Mouse (Mus musculus) MEL (cell line): Measurements from ENCODE around the gene Mtmr14. TPM values are rescaled to one million over a fixed set of nuclear protein-coding genes. Genes with fewer than 3 reads are reported as not detected.
A peak's percentile ranks its signal among the peaks of the same experiment; 100 is the strongest.

Experiments
- DNase-seq: peaks from one replicate; pipeline ENCODE4 v3.0.0; 2011; ENCODE audit warnings: low read depth, low spot score
- H3K27ac ChIP-seq: 2 replicates; pipeline ENCODE4 v1.5.1; 2012; ENCODE audit warnings: low read depth, mild to moderate bottlenecking, control low read depth, low read length, moderate library complexity; ENCODE audit not compliant: control insufficient read depth
- H3K27me3 ChIP-seq, 2 experiments: fragments of 150-350 bp in 1 of 2; sonication (generic) in 1 of 2; 2 replicates each; pipeline ENCODE4 v1.6.1; 2012; ENCODE audit warnings: low read length in 2 of 2, mild to moderate bottlenecking in 2 of 2, improper control_type of control experiment in 1 of 2, moderate library complexity in 1 of 2; ENCODE audit not compliant: insufficient read depth in 2 of 2, control insufficient read depth in 1 of 2
- H3K36me3 ChIP-seq, 2 experiments: 2 replicates each; pipeline ENCODE4 v1.6.1; 2012 to 2014; ENCODE audit warnings: low read length in 2 of 2, improper control_type of control experiment in 1 of 2, inconsistent platforms in 1 of 2, mild to moderate bottlenecking in 1 of 2; ENCODE audit not compliant: insufficient read depth in 2 of 2, control insufficient read depth in 1 of 2
- H3K4me1 ChIP-seq, 2 experiments: fragments of 150-350 bp in 1 of 2; sonication (generic) in 1 of 2; 2 replicates each; pipeline ENCODE4 v1.6.1; 2012; ENCODE audit warnings: low read length in 2 of 2, improper control_type of control experiment in 1 of 2, mild to moderate bottlenecking in 1 of 2; ENCODE audit not compliant: insufficient read depth in 2 of 2, control insufficient read depth in 1 of 2
- H3K4me3 ChIP-seq, 2 experiments: fragments of 150-350 bp in 1 of 2; sonication (generic) in 1 of 2; 2 replicates each; pipeline ENCODE4 v1.5.1; 2012; ENCODE audit warnings: low read depth in 2 of 2, low read length in 2 of 2, mild to moderate bottlenecking in 2 of 2, moderate library complexity in 2 of 2, control low read depth in 1 of 2, improper control_type of control experiment in 1 of 2; ENCODE audit not compliant: control insufficient read depth in 1 of 2, insufficient read depth in 1 of 2
- H3K79me2 ChIP-seq: 2 replicates; pipeline ENCODE4 v1.6.1; 2012; ENCODE audit warnings: mild to moderate bottlenecking, low read length, moderate library complexity; ENCODE audit not compliant: control insufficient read depth, poor library complexity, insufficient read depth
- H3K9ac ChIP-seq: 2 replicates; pipeline ENCODE4 v1.6.1; 2012; ENCODE audit warnings: low read depth, mild to moderate bottlenecking, control low read depth, low read length, moderate library complexity; ENCODE audit not compliant: control insufficient read depth, poor library complexity, severe bottlenecking
- H3K9me3 ChIP-seq: fragments of 150-350 bp; sonication (generic); replicated peaks from 2 replicates; pipeline ENCODE4 v1.6.1; 2012; ENCODE audit warnings: mild to moderate bottlenecking, low read length, improper control_type of control experiment, moderate library complexity; ENCODE audit not compliant: insufficient read depth
- BHLHE40 ChIP-seq: IDR thresholded peaks from 2 replicates; pipeline ENCODE4 v1.6.1; 2012; ENCODE audit warnings: low read depth, mild to moderate bottlenecking, inconsistent platforms, low read length, improper control_type of control experiment, borderline replicate concordance
- CHD2 ChIP-seq: IDR thresholded peaks from 2 replicates; pipeline ENCODE4 v1.6.1; 2011; ENCODE audit warnings: low read length, improper control_type of control experiment
- E2F4 ChIP-seq: IDR thresholded peaks from 2 replicates; pipeline ENCODE4 v1.6.1; 2011; ENCODE audit warnings: low read depth, low read length, improper control_type of control experiment, borderline replicate concordance
- ELF1 ChIP-seq: IDR thresholded peaks from 2 replicates; pipeline ENCODE4 v1.6.1; 2014; ENCODE audit warnings: low read depth, mild to moderate bottlenecking, inconsistent platforms, low read length, improper control_type of control experiment, moderate library complexity
- EP300 ChIP-seq, 2 experiments: IDR thresholded peaks; 2 replicates each; pipeline ENCODE4 v1.6.1; 2011; ENCODE audit warnings: improper control_type of control experiment in 2 of 2, low read length in 2 of 2, low read depth in 1 of 2, mild to moderate bottlenecking in 1 of 2
- ETS1 ChIP-seq: IDR thresholded peaks from 2 replicates; pipeline ENCODE4 v1.6.1; 2012; ENCODE audit warnings: low read depth, mild to moderate bottlenecking, inconsistent platforms, low read length, improper control_type of control experiment, moderate library complexity
- GABPA ChIP-seq: IDR thresholded peaks from 2 replicates; pipeline ENCODE4 v1.6.1; 2012; ENCODE audit warnings: low read depth, mild to moderate bottlenecking, inconsistent platforms, low read length, improper control_type of control experiment, moderate library complexity
- GATA1 ChIP-seq: IDR thresholded peaks from 2 replicates; pipeline ENCODE4 v1.6.1; 2011; ENCODE audit warnings: low read depth, low read length, improper control_type of control experiment
- HCFC1 ChIP-seq: IDR thresholded peaks from 2 replicates; pipeline ENCODE4 v1.6.1; 2012; ENCODE audit warnings: low read depth, mild to moderate bottlenecking, inconsistent platforms, low read length, improper control_type of control experiment, moderate library complexity
- JUND ChIP-seq: IDR thresholded peaks from 2 replicates; pipeline ENCODE4 v1.6.1; 2011; ENCODE audit warnings: low read depth, mild to moderate bottlenecking, improper control_type of control experiment, low read length
- MAFK ChIP-seq: IDR thresholded peaks from 2 replicates; pipeline ENCODE4 v1.6.1; 2011; ENCODE audit warnings: low read depth, mild to moderate bottlenecking, low read length, improper control_type of control experiment, borderline replicate concordance
- MAX ChIP-seq: IDR thresholded peaks from 2 replicates; pipeline ENCODE4 v1.6.1; 2011; ENCODE audit warnings: low read length, improper control_type of control experiment
- MAZ ChIP-seq: IDR thresholded peaks from 2 replicates; pipeline ENCODE4 v1.6.1; 2012; ENCODE audit warnings: low read depth, mild to moderate bottlenecking, inconsistent platforms, low read length, improper control_type of control experiment
- MEF2A ChIP-seq: IDR thresholded peaks from 2 replicates; pipeline ENCODE4 v1.6.1; 2014; ENCODE audit warnings: low read depth, mild to moderate bottlenecking, inconsistent platforms, low read length, improper control_type of control experiment; ENCODE audit not compliant: poor library complexity, insufficient replicate concordance, severe bottlenecking; ENCODE audit errors: extremely low read depth
- MXI1 ChIP-seq: IDR thresholded peaks from 2 replicates; pipeline ENCODE4 v1.6.1; 2011; ENCODE audit warnings: mild to moderate bottlenecking, low read depth, low read length, improper control_type of control experiment
- MYB ChIP-seq: IDR thresholded peaks from 2 replicates; pipeline ENCODE4 v1.6.1; 2011; ENCODE audit warnings: mild to moderate bottlenecking, low read depth, low read length, improper control_type of control experiment
- MYC ChIP-seq: IDR thresholded peaks from 2 replicates; pipeline ENCODE4 v1.6.1; 2011; ENCODE audit warnings: low read depth, mild to moderate bottlenecking, low read length, improper control_type of control experiment, moderate library complexity
- NRF1 ChIP-seq: IDR thresholded peaks from 2 replicates; pipeline ENCODE4 v1.6.1; 2014; ENCODE audit warnings: low read depth, mild to moderate bottlenecking, inconsistent platforms, low read length, improper control_type of control experiment, moderate library complexity; ENCODE audit not compliant: poor library complexity, insufficient read depth, severe bottlenecking
- POLR2A ChIP-seq, 2 experiments: IDR thresholded peaks; 2 replicates each; pipeline ENCODE4 v1.6.1; 2011 to 2012; ENCODE audit warnings: low read length in 2 of 2, mild to moderate bottlenecking in 2 of 2, control low read depth in 1 of 2, improper control_type of control experiment in 1 of 2, low read depth in 1 of 2, moderate library complexity in 1 of 2; ENCODE audit not compliant: control insufficient read depth in 1 of 2, insufficient read depth in 1 of 2, poor library complexity in 1 of 2
- POLR2AphosphoS2 ChIP-seq: IDR thresholded peaks from 2 replicates; pipeline ENCODE4 v1.6.1; 2011; ENCODE audit warnings: low read length, improper control_type of control experiment
- POLR2AphosphoS5 ChIP-seq: IDR thresholded peaks from 2 replicates; pipeline ENCODE4 v1.6.1; 2012; ENCODE audit warnings: low read depth, borderline replicate concordance, mild to moderate bottlenecking, inconsistent platforms, low read length, moderate library complexity, mixed read lengths
- RAD21 ChIP-seq: IDR thresholded peaks from 2 replicates; pipeline ENCODE4 v1.6.1; 2011; ENCODE audit warnings: mild to moderate bottlenecking, low read depth, low read length, improper control_type of control experiment
- RCOR1 ChIP-seq: IDR thresholded peaks from 2 replicates; pipeline ENCODE4 v1.6.1; 2012; ENCODE audit warnings: low read depth, mild to moderate bottlenecking, inconsistent platforms, low read length, improper control_type of control experiment
- SIN3A ChIP-seq: IDR thresholded peaks from 2 replicates; pipeline ENCODE4 v1.6.1; 2012; ENCODE audit warnings: low read length, improper control_type of control experiment, inconsistent platforms
- SMC3 ChIP-seq: IDR thresholded peaks from 2 replicates; pipeline ENCODE4 v1.6.1; 2011; ENCODE audit warnings: low read depth, low read length, improper control_type of control experiment
- TAL1 ChIP-seq: IDR thresholded peaks from 2 replicates; pipeline ENCODE4 v1.6.1; 2012; ENCODE audit warnings: mild to moderate bottlenecking, inconsistent platforms, low read length, moderate library complexity, mixed read lengths
- UBTF ChIP-seq: IDR thresholded peaks from 2 replicates; pipeline ENCODE4 v1.6.1; 2012; ENCODE audit warnings: low read depth, mild to moderate bottlenecking, inconsistent platforms, low read length, improper control_type of control experiment, moderate library complexity, borderline replicate concordance; ENCODE audit not compliant: insufficient read depth
- USF1 ChIP-seq: IDR thresholded peaks from 2 replicates; pipeline ENCODE4 v1.6.1; 2014; ENCODE audit warnings: low read depth, mild to moderate bottlenecking, inconsistent platforms, low read length, improper control_type of control experiment, moderate library complexity
- USF2 ChIP-seq, 2 experiments: IDR thresholded peaks; 2 replicates each; pipeline ENCODE4 v1.6.1; 2011 to 2012; ENCODE audit warnings: improper control_type of control experiment in 2 of 2, low read length in 2 of 2, borderline replicate concordance in 1 of 2, inconsistent platforms in 1 of 2, low read depth in 1 of 2, mild to moderate bottlenecking in 1 of 2; ENCODE audit not compliant: insufficient read depth in 1 of 2
- ZC3H11A ChIP-seq: IDR thresholded peaks from 2 replicates; pipeline ENCODE4 v1.6.1; 2012; ENCODE audit warnings: low read depth, mild to moderate bottlenecking, inconsistent platforms, low read length, improper control_type of control experiment
- ZKSCAN1 ChIP-seq: IDR thresholded peaks from 2 replicates; pipeline ENCODE4 v1.6.1; 2012; ENCODE audit warnings: low read depth, mild to moderate bottlenecking, inconsistent platforms, low read length, improper control_type of control experiment, moderate library complexity
- ZMIZ1 ChIP-seq: IDR thresholded peaks from 2 replicates; pipeline ENCODE4 v1.6.1; 2012; ENCODE audit warnings: low read depth, mild to moderate bottlenecking, inconsistent platforms, low read length, improper control_type of control experiment, moderate library complexity
- ZNF384 ChIP-seq: IDR thresholded peaks from 2 replicates; pipeline ENCODE4 v1.6.1; 2012; ENCODE audit warnings: low read depth, mild to moderate bottlenecking, inconsistent platforms, low read length, improper control_type of control experiment
- polyA plus RNA-seq, 2 experiments: library from polyadenylated mRNA; stranded (reverse) in 1 of 2; unstranded in 1 of 2; fragments of >175 nt in 1 of 2; fragments of >200 nt in 1 of 2; gene quantifications; 2 replicates each; pipeline versions ENCODE4 v1.2.1 to v1.2.4; 2012; ENCODE audit warnings: low replicate concordance in 2 of 2, low read depth in 1 of 2; ENCODE audit not compliant: insufficient read length in 2 of 2, insufficient read depth in 1 of 2, missing spikeins in 1 of 2
- total RNA-seq: library from RNA; depleted of rRNA; stranded (reverse); fragments of 300-350 nt; gene quantifications from 2 replicates; pipeline ENCODE4 v1.2.3, GENCODE M21; 2012

Gene Mtmr14
- total and polyA plus RNA-seq, 3 experiments = 11.4 to 24.5 TPM; not detected in 1

DNA sequence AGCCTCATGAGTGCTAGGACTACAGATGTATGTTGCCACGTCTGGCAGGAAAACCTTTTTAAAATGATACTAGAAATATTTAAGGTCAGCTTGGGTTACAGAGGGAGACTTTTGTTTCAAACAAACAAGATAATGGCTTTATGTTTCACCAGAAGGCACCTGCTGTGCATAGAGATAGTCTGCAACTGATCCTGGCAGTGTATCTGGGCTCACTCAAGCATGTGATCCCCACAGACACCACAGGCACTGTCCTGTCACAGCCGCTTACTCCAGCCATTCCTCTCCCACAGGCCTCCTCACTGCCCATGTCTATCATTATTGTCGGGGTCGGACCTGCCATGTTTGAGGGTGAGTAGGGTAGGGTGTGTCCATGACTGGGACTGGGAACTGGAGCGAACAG is 63.7 kb downstream of the Mtmr14 start (continued):
- TF ChIP-seq RAD21 (no peak), RCOR1 (no peak), SIN3A (peak; percentile 74), HCFC1 (no peak), GATA1 (peak; percentile 79), EP300 (IDR thresholded peaks at IDR 0.05; ENCODE audit: low read depth in 1 of 2, low read length in 2 of 2) (peak; percentile 89 to 90), CHD2 (no peak; the same call in 1 of the 2 replicates), UBTF (no peak)

GRCm38 (mm10) chr6:113302258-113302657 is 64.6 kb downstream of the Mtmr14 start:
- peak; percentile 86 for DNase-seq
- Histone ChIP-seq H3K4me3 (peak overlapping the region; percentile 52 to 60), H3K4me1 (peaks cover 24 to 29% of the 10 kb centered on the region in 2 experiments), H3K27ac (peak overlapping the region; percentile 68), H3K9ac (peak overlapping the region; percentile 52), H3K27me3 (no peaks in the 10 kb centered on the region), H3K79me2 (peaks cover 4% of the 10 kb centered on the region), H3K9me3 (no peaks in the 10 kb centered on the region), H3K36me3 (peaks cover 0 to 18% of the 10 kb centered on the region in 2 experiments; a peak in 2 of 4 replicates)
- TF ChIP-seq JUND = no peak
- no peak for TF ChIP-seq E2F4
- TF ChIP-seq MEF2A = no peak
- TF ChIP-seq ZNF384 = no peak
- TF ChIP-seq GATA1 = no peak
- no peak for TF ChIP-seq MXI1
- TF ChIP-seq POLR2A (IDR thresholded peaks at IDR 0.05; ENCODE audit: control insufficient read depth in 1 of 2, insufficient read depth in 1 of 2, low read depth in 1 of 2, low read length in 2 of 2, poor library complexity in 1 of 2) = no peak
- no peak for TF ChIP-seq MYB
- no peak for TF ChIP-seq MAFK
- no peak for TF ChIP-seq GABPA
- TF ChIP-seq NRF1 = no peak
- TF ChIP-seq USF2 (IDR thresholded peaks at IDR 0.05; ENCODE audit: borderline replicate concordance in 1 of 2, insufficient read depth in 1 of 2, low read depth in 1 of 2, low read length in 2 of 2) = no peak
- no peak for TF ChIP-seq ZKSCAN1
- TF ChIP-seq ELF1 = no peak
- TF ChIP-seq EP300 (IDR thresholded peaks at IDR 0.05; ENCODE audit: low read depth in 1 of 2, low read length in 2 of 2) = no peak
- TF ChIP-seq CHD2 = no peak
- no peak for TF ChIP-seq TAL1
- peak; percentile 53 for TF ChIP-seq RAD21
- no peak for TF ChIP-seq UBTF
- no peak for TF ChIP-seq MAX
- no peak for TF ChIP-seq USF1
- TF ChIP-seq ZC3H11A = peak; percentile 34
- no peak for TF ChIP-seq ZMIZ1
- no peak for TF ChIP-seq RCOR1
- 0 out of 2 replicates have a peak, but pooled peaks have one; percentile 35 for TF ChIP-seq HCFC1
- peak; percentile 40; the same call in 1 of the 2 replicates for TF ChIP-seq ETS1
- peak; percentile 61 for TF ChIP-seq SMC3
- no peak for TF ChIP-seq MAZ
- TF ChIP-seq MYC = no peak
- TF ChIP-seq SIN3A = 0 out of 2 replicates have a peak, but pooled peaks have one; percentile 19
- no peak for TF ChIP-seq BHLHE40
- TF ChIP-seq POLR2AphosphoS2 = no peak
- TF ChIP-seq POLR2AphosphoS5 = no peak
